Mouse (Mus musculus): ENCODE measurements at regions not wholly inside any gene's neighbourhood (a gene's known extent, or its start where the extent isn't known, plus 50 kb on each side); places are given as distances from the start of the nearest gene placed in this dataset.
A peak's percentile ranks its signal among the peaks of the same experiment; 100 is the strongest.

- DNase-seq (ENCODE audit: low spot score), result no peak
- 29% methylated on average over 1 of the region's 1 CpGs for WGBS
- Histone ChIP-seq H3K4me1 (ENCODE audit: control insufficient read depth, insufficient read depth) (no peaks in the 10 kb centered on the region), H3K9me3 (replicated peaks; ENCODE audit: control insufficient read depth, low read length) (no peaks in the 10 kb centered on the region), H3K27me3 (ENCODE audit: control insufficient read depth, insufficient read depth, low read length) (no peaks in the 10 kb centered on the region), H3K36me3 (replicated peaks; ENCODE audit: control insufficient read depth, insufficient read depth, low read length) (no peaks in the 10 kb centered on the region), H3K4me3 (ENCODE audit: low read depth, low read length) (no peak overlapping the region), H3K4me2 (ENCODE audit: low read depth, low read length) (no peak overlapping the region), H3K27ac (ENCODE audit: low read depth) (no peak overlapping the region), H3K9ac (replicated peaks; ENCODE audit: low read depth, low read length) (no peak overlapping the region)
- no peak for TF ChIP-seq EP300 (IDR thresholded peaks at IDR 0.05; ENCODE audit: low read depth)
- TF ChIP-seq CTCF (IDR thresholded peaks at IDR 0.05; ENCODE audit: low read depth), result no peak
- no peak for ATAC-seq (ENCODE audit: insufficient read depth, low read depth)
Measured at GRCm38 (mm10) chrX:106985684-106986083, 65.3 kb downstream of the Lpar4 start.

DNA sequence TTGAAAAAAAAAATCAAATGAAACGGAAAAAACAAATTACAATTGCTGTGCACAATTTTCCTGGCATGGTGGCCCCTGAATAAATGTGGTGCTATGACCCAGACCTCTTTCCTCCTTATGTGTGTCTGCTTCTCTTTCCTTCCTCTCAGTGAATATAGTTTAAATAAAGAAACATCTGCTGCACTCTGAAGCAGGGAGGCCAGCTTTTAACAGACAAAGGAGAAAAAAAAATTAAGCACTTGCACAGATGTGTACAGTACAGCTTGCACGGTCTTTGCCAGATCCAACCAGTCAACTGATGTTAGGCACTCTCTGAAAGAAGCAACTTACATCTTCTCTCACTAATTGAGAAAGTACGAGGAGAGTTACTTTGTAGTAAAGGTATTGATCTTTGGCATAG lies 66.4 kb downstream of the Lpar4 start:
- peak; percentile 24; the same call in 1 of the 2 replicates for ATAC-seq (ENCODE audit: insufficient read depth, low read depth)
- no peaks in the 10 kb centered on the region for H3K36me3 ChIP-seq (replicated peaks; ENCODE audit: control insufficient read depth, insufficient read depth, low read length)
- H3K9me3 ChIP-seq (replicated peaks; ENCODE audit: control insufficient read depth, low read length), result no peaks in the 10 kb centered on the region
- H3K4me2 ChIP-seq (ENCODE audit: low read depth, low read length), result no peak overlapping the region
- no peaks in the 10 kb centered on the region for H3K4me1 ChIP-seq (ENCODE audit: control insufficient read depth, insufficient read depth)
- TF ChIP-seq EP300 (IDR thresholded peaks at IDR 0.05; ENCODE audit: low read depth) (no peak), CTCF (IDR thresholded peaks at IDR 0.05; ENCODE audit: low read depth) (no peak)
- peak; percentile 14 for DNase-seq (ENCODE audit: low spot score)
- WGBS, result 44% methylated on average over 3 of the region's 3 CpGs
- no peaks in the 10 kb centered on the region for H3K27me3 ChIP-seq (ENCODE audit: control insufficient read depth, insufficient read depth, low read length)
- H3K4me3 ChIP-seq (ENCODE audit: low read depth, low read length), result no peak overlapping the region
- no peak overlapping the region for H3K27ac ChIP-seq (ENCODE audit: low read depth)
- H3K9ac ChIP-seq (replicated peaks; ENCODE audit: low read depth, low read length), result no peak overlapping the region

GRCm38 (mm10) chrX:106987779-106988178 lies 67.4 kb downstream of the Lpar4 start:
- Histone ChIP-seq H3K4me3 (ENCODE audit: low read depth, low read length) (no peak overlapping the region), H3K9ac (replicated peaks; ENCODE audit: low read depth, low read length) (no peak overlapping the region), H3K27ac (ENCODE audit: low read depth) (no peak overlapping the region), H3K9me3 (replicated peaks; ENCODE audit: control insufficient read depth, low read length) (no peaks in the 10 kb centered on the region), H3K4me2 (ENCODE audit: low read depth, low read length) (no peak overlapping the region), H3K27me3 (ENCODE audit: control insufficient read depth, insufficient read depth, low read length) (no peaks in the 10 kb centered on the region), H3K36me3 (replicated peaks; ENCODE audit: control insufficient read depth, insufficient read depth, low read length) (no peaks in the 10 kb centered on the region), H3K4me1 (ENCODE audit: control insufficient read depth, insufficient read depth) (no peaks in the 10 kb centered on the region)
- ATAC-seq (ENCODE audit: insufficient read depth, low read depth), result no peak
- no peak for DNase-seq (ENCODE audit: low spot score)
- WGBS, result 49% methylated on average over 4 of the region's 4 CpGs
- TF ChIP-seq CTCF (IDR thresholded peaks at IDR 0.05; ENCODE audit: low read depth) (no peak), EP300 (IDR thresholded peaks at IDR 0.05; ENCODE audit: low read depth) (no peak)

GRCm38 (mm10) chrX:107004496-107004895 lies 83.8 kb upstream of the P2ry10 start:
- Histone ChIP-seq H3K4me3 (ENCODE audit: low read depth, low read length) (no peak overlapping the region), H3K4me1 (ENCODE audit: control insufficient read depth, insufficient read depth) (no peaks in the 10 kb centered on the region), H3K27ac (ENCODE audit: low read depth) (0 out of 2 replicates have a peak overlapping the region, but pooled peaks have one; percentile 11), H3K4me2 (ENCODE audit: low read depth, low read length) (no peak overlapping the region), H3K36me3 (replicated peaks; ENCODE audit: control insufficient read depth, insufficient read depth, low read length) (no peaks in the 10 kb centered on the region), H3K9ac (replicated peaks; ENCODE audit: low read depth, low read length) (no peak overlapping the region), H3K27me3 (ENCODE audit: control insufficient read depth, insufficient read depth, low read length) (no peaks in the 10 kb centered on the region), H3K9me3 (replicated peaks; ENCODE audit: control insufficient read depth, low read length) (no peaks in the 10 kb centered on the region)
- 55% methylated on average over 7 of the region's 7 CpGs for WGBS
- DNase-seq (ENCODE audit: low spot score), result no peak
- no peak for ATAC-seq (ENCODE audit: insufficient read depth, low read depth)
- TF ChIP-seq EP300 (IDR thresholded peaks at IDR 0.05; ENCODE audit: low read depth) (no peak), CTCF (IDR thresholded peaks at IDR 0.05; ENCODE audit: low read depth) (no peak)

GRCm38 (mm10) chrX:107008968-107009367 lies 79.3 kb upstream of the P2ry10 start:
- Histone ChIP-seq H3K27ac (ENCODE audit: low read depth) (no peak overlapping the region), H3K4me2 (ENCODE audit: low read depth, low read length) (no peak overlapping the region), H3K9ac (replicated peaks; ENCODE audit: low read depth, low read length) (no peak overlapping the region), H3K36me3 (replicated peaks; ENCODE audit: control insufficient read depth, insufficient read depth, low read length) (no peaks in the 10 kb centered on the region), H3K4me1 (ENCODE audit: control insufficient read depth, insufficient read depth) (no peaks in the 10 kb centered on the region), H3K9me3 (replicated peaks; ENCODE audit: control insufficient read depth, low read length) (no peaks in the 10 kb centered on the region), H3K27me3 (ENCODE audit: control insufficient read depth, insufficient read depth, low read length) (no peaks in the 10 kb centered on the region), H3K4me3 (ENCODE audit: low read depth, low read length) (no peak overlapping the region)
- TF ChIP-seq CTCF (IDR thresholded peaks at IDR 0.05; ENCODE audit: low read depth), result no peak
- no peak for TF ChIP-seq EP300 (IDR thresholded peaks at IDR 0.05; ENCODE audit: low read depth)
- DNase-seq (ENCODE audit: low spot score), result no peak
- ATAC-seq (ENCODE audit: insufficient read depth, low read depth), result no peak
- whole genome bisulfite sequencing, result 49% methylated on average over 4 of the region's 4 CpGs

GRCm38 (mm10) chrX:107012615-107013014 lies 75.7 kb upstream of the P2ry10 start:
- no peak for DNase-seq (ENCODE audit: low spot score)
- no peaks in the 10 kb centered on the region for H3K27me3 ChIP-seq (ENCODE audit: control insufficient read depth, insufficient read depth, low read length)
- H3K4me3 ChIP-seq (ENCODE audit: low read depth, low read length), result no peak overlapping the region
- no peak overlapping the region for H3K9ac ChIP-seq (replicated peaks; ENCODE audit: low read depth, low read length)
- WGBS, result 60% methylated on average over 3 of the region's 3 CpGs
- no peaks in the 10 kb centered on the region for H3K36me3 ChIP-seq (replicated peaks; ENCODE audit: control insufficient read depth, insufficient read depth, low read length)
- H3K9me3 ChIP-seq (replicated peaks; ENCODE audit: control insufficient read depth, low read length), result no peaks in the 10 kb centered on the region
- no peak overlapping the region for H3K27ac ChIP-seq (ENCODE audit: low read depth)
- H3K4me2 ChIP-seq (ENCODE audit: low read depth, low read length), result no peak overlapping the region
- H3K4me1 ChIP-seq (ENCODE audit: control insufficient read depth, insufficient read depth), result no peaks in the 10 kb centered on the region
- no peak for ATAC-seq (ENCODE audit: insufficient read depth, low read depth)
- TF ChIP-seq CTCF (IDR thresholded peaks at IDR 0.05; ENCODE audit: low read depth) (no peak), EP300 (IDR thresholded peaks at IDR 0.05; ENCODE audit: low read depth) (no peak)
